Mouse (Mus musculus) MEL (cell line): Measurements from ENCODE around the gene Map6. TPM values are rescaled to one million over a fixed set of nuclear protein-coding genes. Genes with fewer than 3 reads are reported as not detected.

Experiments used
- DNase-seq: peaks from one replicate; pipeline ENCODE4 v3.0.0; 2011; ENCODE audit warnings: low read depth, low spot score
- H3K27ac ChIP-seq: 2 replicates; pipeline ENCODE4 v1.5.1; 2012; ENCODE audit warnings: low read depth, mild to moderate bottlenecking, control low read depth, low read length, moderate library complexity; ENCODE audit not compliant: control insufficient read depth
- H3K27me3 ChIP-seq, 2 experiments: fragments of 150-350 bp in 1 of 2; sonication (generic) in 1 of 2; 2 replicates each; pipeline ENCODE4 v1.6.1; 2012; ENCODE audit warnings: low read length in 2 of 2, mild to moderate bottlenecking in 2 of 2, improper control_type of control experiment in 1 of 2, moderate library complexity in 1 of 2; ENCODE audit not compliant: insufficient read depth in 2 of 2, control insufficient read depth in 1 of 2
- H3K36me3 ChIP-seq, 2 experiments: 2 replicates each; pipeline ENCODE4 v1.6.1; 2012 to 2014; ENCODE audit warnings: low read length in 2 of 2, improper control_type of control experiment in 1 of 2, inconsistent platforms in 1 of 2, mild to moderate bottlenecking in 1 of 2; ENCODE audit not compliant: insufficient read depth in 2 of 2, control insufficient read depth in 1 of 2
- H3K4me1 ChIP-seq, 2 experiments: fragments of 150-350 bp in 1 of 2; sonication (generic) in 1 of 2; 2 replicates each; pipeline ENCODE4 v1.6.1; 2012; ENCODE audit warnings: low read length in 2 of 2, improper control_type of control experiment in 1 of 2, mild to moderate bottlenecking in 1 of 2; ENCODE audit not compliant: insufficient read depth in 2 of 2, control insufficient read depth in 1 of 2
- H3K4me3 ChIP-seq, 2 experiments: fragments of 150-350 bp in 1 of 2; sonication (generic) in 1 of 2; 2 replicates each; pipeline ENCODE4 v1.5.1; 2012; ENCODE audit warnings: low read depth in 2 of 2, low read length in 2 of 2, mild to moderate bottlenecking in 2 of 2, moderate library complexity in 2 of 2, control low read depth in 1 of 2, improper control_type of control experiment in 1 of 2; ENCODE audit not compliant: control insufficient read depth in 1 of 2, insufficient read depth in 1 of 2
- H3K79me2 ChIP-seq: 2 replicates; pipeline ENCODE4 v1.6.1; 2012; ENCODE audit warnings: mild to moderate bottlenecking, low read length, moderate library complexity; ENCODE audit not compliant: control insufficient read depth, poor library complexity, insufficient read depth
- H3K9ac ChIP-seq: 2 replicates; pipeline ENCODE4 v1.6.1; 2012; ENCODE audit warnings: low read depth, mild to moderate bottlenecking, control low read depth, low read length, moderate library complexity; ENCODE audit not compliant: control insufficient read depth, poor library complexity, severe bottlenecking
- H3K9me3 ChIP-seq: fragments of 150-350 bp; sonication (generic); replicated peaks from 2 replicates; pipeline ENCODE4 v1.6.1; 2012; ENCODE audit warnings: mild to moderate bottlenecking, low read length, improper control_type of control experiment, moderate library complexity; ENCODE audit not compliant: insufficient read depth
- CHD1 ChIP-seq: IDR thresholded peaks from 2 replicates; pipeline ENCODE4 v1.6.1; 2012; ENCODE audit warnings: low read depth, mild to moderate bottlenecking, inconsistent platforms, low read length, improper control_type of control experiment
- GABPA ChIP-seq: IDR thresholded peaks from 2 replicates; pipeline ENCODE4 v1.6.1; 2012; ENCODE audit warnings: low read depth, mild to moderate bottlenecking, inconsistent platforms, low read length, improper control_type of control experiment, moderate library complexity
- MAFK ChIP-seq: IDR thresholded peaks from 2 replicates; pipeline ENCODE4 v1.6.1; 2011; ENCODE audit warnings: low read depth, mild to moderate bottlenecking, low read length, improper control_type of control experiment, borderline replicate concordance
- MAX ChIP-seq: IDR thresholded peaks from 2 replicates; pipeline ENCODE4 v1.6.1; 2011; ENCODE audit warnings: low read length, improper control_type of control experiment
- MEF2A ChIP-seq: IDR thresholded peaks from 2 replicates; pipeline ENCODE4 v1.6.1; 2014; ENCODE audit warnings: low read depth, mild to moderate bottlenecking, inconsistent platforms, low read length, improper control_type of control experiment; ENCODE audit not compliant: poor library complexity, insufficient replicate concordance, severe bottlenecking; ENCODE audit errors: extremely low read depth
- MXI1 ChIP-seq: IDR thresholded peaks from 2 replicates; pipeline ENCODE4 v1.6.1; 2011; ENCODE audit warnings: mild to moderate bottlenecking, low read depth, low read length, improper control_type of control experiment
- MYB ChIP-seq: IDR thresholded peaks from 2 replicates; pipeline ENCODE4 v1.6.1; 2011; ENCODE audit warnings: mild to moderate bottlenecking, low read depth, low read length, improper control_type of control experiment
- MYC ChIP-seq: IDR thresholded peaks from 2 replicates; pipeline ENCODE4 v1.6.1; 2011; ENCODE audit warnings: low read depth, mild to moderate bottlenecking, low read length, improper control_type of control experiment, moderate library complexity
- NELFE ChIP-seq: IDR thresholded peaks from 2 replicates; pipeline ENCODE4 v1.6.1; 2011; ENCODE audit warnings: low read depth, low read length, improper control_type of control experiment
- NRF1 ChIP-seq: IDR thresholded peaks from 2 replicates; pipeline ENCODE4 v1.6.1; 2014; ENCODE audit warnings: low read depth, mild to moderate bottlenecking, inconsistent platforms, low read length, improper control_type of control experiment, moderate library complexity; ENCODE audit not compliant: poor library complexity, insufficient read depth, severe bottlenecking
- POLR2AphosphoS2 ChIP-seq: IDR thresholded peaks from 2 replicates; pipeline ENCODE4 v1.6.1; 2011; ENCODE audit warnings: low read length, improper control_type of control experiment
- POLR2AphosphoS5 ChIP-seq: IDR thresholded peaks from 2 replicates; pipeline ENCODE4 v1.6.1; 2012; ENCODE audit warnings: low read depth, borderline replicate concordance, mild to moderate bottlenecking, inconsistent platforms, low read length, moderate library complexity, mixed read lengths
- RAD21 ChIP-seq: IDR thresholded peaks from 2 replicates; pipeline ENCODE4 v1.6.1; 2011; ENCODE audit warnings: mild to moderate bottlenecking, low read depth, low read length, improper control_type of control experiment
- SMC3 ChIP-seq: IDR thresholded peaks from 2 replicates; pipeline ENCODE4 v1.6.1; 2011; ENCODE audit warnings: low read depth, low read length, improper control_type of control experiment
- TCF12 ChIP-seq: IDR thresholded peaks from 2 replicates; pipeline ENCODE4 v1.6.1; 2014; ENCODE audit warnings: low read depth, mild to moderate bottlenecking, inconsistent platforms, low read length, improper control_type of control experiment, moderate library complexity
- UBTF ChIP-seq: IDR thresholded peaks from 2 replicates; pipeline ENCODE4 v1.6.1; 2012; ENCODE audit warnings: low read depth, mild to moderate bottlenecking, inconsistent platforms, low read length, improper control_type of control experiment, moderate library complexity, borderline replicate concordance; ENCODE audit not compliant: insufficient read depth
- USF1 ChIP-seq: IDR thresholded peaks from 2 replicates; pipeline ENCODE4 v1.6.1; 2014; ENCODE audit warnings: low read depth, mild to moderate bottlenecking, inconsistent platforms, low read length, improper control_type of control experiment, moderate library complexity
- ZC3H11A ChIP-seq: IDR thresholded peaks from 2 replicates; pipeline ENCODE4 v1.6.1; 2012; ENCODE audit warnings: low read depth, mild to moderate bottlenecking, inconsistent platforms, low read length, improper control_type of control experiment
- ZKSCAN1 ChIP-seq: IDR thresholded peaks from 2 replicates; pipeline ENCODE4 v1.6.1; 2012; ENCODE audit warnings: low read depth, mild to moderate bottlenecking, inconsistent platforms, low read length, improper control_type of control experiment, moderate library complexity
- ZMIZ1 ChIP-seq: IDR thresholded peaks from 2 replicates; pipeline ENCODE4 v1.6.1; 2012; ENCODE audit warnings: low read depth, mild to moderate bottlenecking, inconsistent platforms, low read length, improper control_type of control experiment, moderate library complexity
- polyA plus RNA-seq, 2 experiments: library from polyadenylated mRNA; stranded (reverse) in 1 of 2; unstranded in 1 of 2; fragments of >175 nt in 1 of 2; fragments of >200 nt in 1 of 2; gene quantifications; 2 replicates each; pipeline versions ENCODE4 v1.2.1 to v1.2.4; 2012; ENCODE audit warnings: low replicate concordance in 2 of 2, low read depth in 1 of 2; ENCODE audit not compliant: insufficient read length in 2 of 2, insufficient read depth in 1 of 2, missing spikeins in 1 of 2
- total RNA-seq: library from RNA; depleted of rRNA; stranded (reverse); fragments of 300-350 nt; gene quantifications from 2 replicates; pipeline ENCODE4 v1.2.3, GENCODE M21; 2012

The Map6 gene
- total and polyA plus RNA-seq, 3 experiments: not detected

DNA sequence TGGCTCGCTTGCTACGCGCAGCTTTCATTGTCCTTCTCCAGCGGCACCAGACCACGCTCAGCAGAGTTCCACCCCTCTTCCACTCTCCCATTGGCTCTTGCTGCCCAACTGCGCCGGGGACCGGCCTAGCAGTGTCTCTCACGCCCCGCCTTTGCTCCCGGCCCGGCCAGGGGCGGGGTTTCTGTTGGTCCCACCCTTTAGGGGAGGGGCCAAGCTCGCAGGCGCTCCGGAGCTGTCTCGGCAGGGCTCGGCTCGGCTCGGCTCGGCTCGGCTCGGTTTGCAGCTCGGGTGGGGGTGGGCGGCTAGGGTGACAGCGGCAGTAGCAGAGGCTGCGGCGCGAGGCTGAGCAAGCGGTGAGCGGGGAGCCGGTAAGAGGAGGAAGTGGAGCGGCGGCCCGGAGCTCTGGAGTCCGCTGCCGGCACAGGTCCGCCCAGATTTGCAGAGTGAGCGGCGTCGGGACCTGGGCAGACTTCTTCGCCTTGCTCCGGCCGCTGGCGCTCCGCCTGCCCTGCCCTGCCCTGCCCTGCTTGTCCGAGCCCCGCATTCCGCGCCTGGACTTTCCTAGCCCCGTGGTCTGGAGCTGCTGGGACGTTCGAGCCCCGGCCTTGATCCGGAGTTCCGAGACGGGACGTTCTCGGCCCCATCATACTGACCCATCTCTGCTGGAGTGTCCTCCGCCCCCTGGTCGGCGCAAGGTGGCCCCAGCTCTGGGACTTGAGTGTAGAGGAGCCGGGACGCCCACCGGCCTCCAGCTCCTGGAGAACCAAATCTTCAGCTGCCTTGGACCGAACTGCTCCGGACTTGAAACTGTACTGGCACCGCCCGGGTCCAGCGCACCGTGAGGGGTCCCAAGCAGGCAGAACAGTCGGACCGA lies 114.2 kb downstream of the Map6 start, which contains the start of gene Gdpd5:
TSS of gene Gdpd5 (plus strand) at position 201 of the 874 bp plus-strand sequence.
- H3K79me2 ChIP-seq: no peaks in the 10 kb centered on the region
- peak within 1 kb of the TSS; percentile 26 for H3K9ac ChIP-seq
- no peaks in the 10 kb centered on the region; a peak in 1 of 4 replicates for H3K36me3 ChIP-seq
- peak within 1 kb of the TSS; percentile 61 to 62 for H3K4me3 ChIP-seq
- H3K27me3 ChIP-seq: peaks cover 0 to 2% of the 10 kb centered on the region in 2 experiments; a peak in 1 of 4 replicates
- H3K9me3 ChIP-seq: no peaks in the 10 kb centered on the region
- TF ChIP-seq GABPA (no peak), TCF12 (0 out of 2 replicates have a peak, but pooled peaks have one; percentile 18), USF1 (no peak), NRF1 (peak; percentile 34; the same call in 1 of the 2 replicates)
- DNase-seq: peak; percentile 94
- H3K4me1 ChIP-seq: peaks cover 0 to 14% of the 10 kb centered on the region in 2 experiments; a peak in 3 of 4 replicates
- no peak within 1 kb of the TSS for H3K27ac ChIP-seq

DNA sequence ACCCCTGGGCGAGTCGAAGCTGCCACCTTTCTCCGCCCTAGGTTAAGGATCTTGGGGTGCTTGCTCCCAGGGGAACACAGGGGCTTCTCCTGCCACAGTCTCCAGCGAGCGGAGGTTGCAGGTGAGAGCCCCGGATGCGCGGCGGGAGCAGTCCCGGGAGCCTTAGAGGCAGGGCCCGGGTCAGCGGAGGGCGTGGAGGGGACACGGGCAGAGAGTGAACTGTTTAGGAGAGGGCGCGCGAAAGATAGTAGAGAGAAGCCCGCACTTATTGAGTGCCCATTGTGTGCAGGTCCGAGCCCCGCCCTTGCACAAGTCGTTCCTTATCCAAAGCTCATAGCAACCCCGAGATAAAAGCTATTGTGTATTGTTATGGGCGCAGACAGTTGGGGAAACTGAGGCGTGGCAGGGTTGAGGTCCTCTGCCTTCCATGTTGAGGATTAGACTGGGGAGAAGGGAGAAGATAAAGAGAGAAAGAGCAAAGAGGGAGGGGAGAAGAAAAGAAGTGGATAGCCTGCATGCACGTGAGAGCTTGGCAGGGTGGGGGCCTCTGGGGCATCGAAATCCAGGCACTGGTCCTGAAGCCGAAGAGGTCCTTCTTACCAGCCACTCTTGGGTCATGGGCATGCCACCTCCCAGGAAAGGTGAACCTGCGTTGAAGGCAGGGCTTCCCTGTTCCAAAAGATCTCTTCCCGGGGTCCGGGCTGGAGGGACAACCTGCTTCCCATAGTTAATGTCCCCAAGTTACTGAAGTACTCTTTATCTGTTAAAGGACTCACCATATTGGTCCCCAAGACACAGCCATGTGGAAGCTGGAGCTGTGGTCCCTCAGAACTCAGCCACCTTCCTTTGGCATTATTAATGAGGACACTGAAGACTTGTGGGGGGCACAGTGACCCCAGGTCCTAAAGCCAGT lies 115.1 kb downstream of the Map6 start:
- peak overlapping the region; percentile 29 to 61; a peak in 3 of 4 replicates for H3K4me3 ChIP-seq
- H3K36me3 ChIP-seq: no peaks in the 10 kb centered on the region; a peak in 1 of 4 replicates
- peaks cover 0 to 2% of the 10 kb centered on the region in 2 experiments; a peak in 1 of 4 replicates for H3K27me3 ChIP-seq
- no peaks in the 10 kb centered on the region for H3K9me3 ChIP-seq
- H3K9ac ChIP-seq: peak overlapping the region; percentile 26; the same call in 1 of the 2 replicates
- no peak for TF ChIP-seq GABPA
- TF ChIP-seq ZMIZ1: no peak
- peaks cover 0 to 14% of the 10 kb centered on the region in 2 experiments; a peak in 3 of 4 replicates for H3K4me1 ChIP-seq
- no peak overlapping the region for H3K27ac ChIP-seq
- peak; percentile 18 for DNase-seq
- no peaks in the 10 kb centered on the region for H3K79me2 ChIP-seq

DNA sequence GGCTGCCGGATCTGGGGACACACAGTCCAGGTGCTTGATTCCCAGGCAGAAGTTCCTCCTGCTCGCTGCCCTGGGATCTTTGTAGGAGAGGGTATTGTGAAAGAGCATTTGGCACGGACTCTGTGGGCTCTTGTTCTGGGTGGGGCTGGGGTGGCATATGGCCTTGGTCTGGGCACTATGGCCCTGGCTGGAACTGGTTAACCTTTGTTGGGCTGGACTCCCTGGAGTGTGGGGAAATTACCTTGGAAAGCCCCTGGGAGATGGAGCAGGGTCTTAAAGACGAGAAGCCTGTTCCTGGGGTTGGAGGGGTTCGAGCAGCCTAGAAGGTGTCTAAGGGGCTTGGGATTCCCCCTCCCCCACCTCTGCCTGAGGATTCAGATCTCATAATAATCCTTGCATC lies 116.0 kb downstream of the Map6 start:
- no peak for DNase-seq
- H3K9me3 ChIP-seq: no peaks in the 10 kb centered on the region
- no peak overlapping the region for H3K4me3 ChIP-seq
- H3K79me2 ChIP-seq: no peaks in the 10 kb centered on the region
- H3K36me3 ChIP-seq: no peaks in the 10 kb centered on the region; a peak in 1 of 4 replicates
- peaks cover 0 to 2% of the 10 kb centered on the region in 2 experiments; a peak in 1 of 4 replicates for H3K27me3 ChIP-seq
- TF ChIP-seq POLR2AphosphoS5 (no peak), MAFK (no peak), NELFE (no peak), ZC3H11A (no peak), MAX (no peak), MYB (no peak), MEF2A (no peak), USF1 (no peak), POLR2AphosphoS2 (no peak), UBTF (no peak), MYC (no peak), ZKSCAN1 (no peak), RAD21 (no peak), MXI1 (no peak), SMC3 (no peak), CHD1 (no peak), NRF1 (no peak)
- H3K27ac ChIP-seq: no peak overlapping the region
- H3K9ac ChIP-seq: no peak overlapping the region
- peaks cover 0 to 14% of the 10 kb centered on the region in 2 experiments; a peak in 3 of 4 replicates for H3K4me1 ChIP-seq
